Mouse (Mus musculus): ENCODE measurements around the gene Rangrf.

DNA sequence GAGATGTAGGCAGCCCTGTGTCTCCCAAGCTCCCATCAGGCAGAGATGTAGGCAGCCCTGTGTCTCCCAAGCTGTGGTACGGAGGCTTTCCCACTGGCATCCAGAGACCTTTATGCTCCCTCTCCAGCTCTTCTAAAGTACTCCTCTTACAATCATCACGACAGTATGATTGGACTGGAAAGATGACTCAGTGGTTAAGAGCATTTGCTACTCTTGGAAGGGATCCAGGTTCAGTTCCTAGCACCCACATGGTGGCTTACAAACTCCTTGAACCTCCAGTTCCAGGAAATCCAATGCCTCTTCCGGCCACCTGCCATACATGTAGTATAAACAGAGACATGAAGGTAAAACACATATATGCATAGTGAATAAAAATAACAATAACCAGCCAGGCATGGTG is 13.4 kb downstream of the Rangrf start:
- TF ChIP-seq CTCF (IDR thresholded peaks at IDR 0.05; ENCODE audit: low read depth) (no peak), EP300 (IDR thresholded peaks at IDR 0.05; ENCODE audit: low read depth) (no peak)
